Mouse (Mus musculus) cortical plate, adult 2 months (tissue): Measurements from ENCODE around the gene Lpp.

Experiments used
- CTCF ChIP-seq: fragments of 200-500 bp; IDR thresholded peaks from 2 replicates; pipeline ENCODE4 v1.5.1; 2011; ENCODE audit warnings: mild to moderate bottlenecking, control low read depth, low read length; ENCODE audit not compliant: insufficient read depth; ENCODE audit errors: extremely low read depth
- POLR2A ChIP-seq: fragments of 200-500 bp; IDR thresholded peaks from 2 replicates; pipeline ENCODE4 v1.6.1; 2011; ENCODE audit warnings: mild to moderate bottlenecking, low read length, control low read depth; ENCODE audit not compliant: insufficient read depth; ENCODE audit errors: extremely low read depth

GRCm38 (mm10) chr16:24455361-24455855, 62.1 kb downstream of the Lpp start:
- TF ChIP-seq CTCF (no peak), POLR2A (no peak)
